Mouse (Mus musculus): ENCODE results near the gene Olfr545. TPM values are rescaled to one million over a fixed set of nuclear protein-coding genes. Genes with fewer than 3 reads are reported as not detected.
"Not testable (repeated sequence)": the region's sequence is repeated elsewhere in the genome, so short reads cannot be mapped to it uniquely, and the experiment has no call there.

The Olfr545 gene
- polyA plus RNA-seq, 1 experiment = not detected

DNA sequence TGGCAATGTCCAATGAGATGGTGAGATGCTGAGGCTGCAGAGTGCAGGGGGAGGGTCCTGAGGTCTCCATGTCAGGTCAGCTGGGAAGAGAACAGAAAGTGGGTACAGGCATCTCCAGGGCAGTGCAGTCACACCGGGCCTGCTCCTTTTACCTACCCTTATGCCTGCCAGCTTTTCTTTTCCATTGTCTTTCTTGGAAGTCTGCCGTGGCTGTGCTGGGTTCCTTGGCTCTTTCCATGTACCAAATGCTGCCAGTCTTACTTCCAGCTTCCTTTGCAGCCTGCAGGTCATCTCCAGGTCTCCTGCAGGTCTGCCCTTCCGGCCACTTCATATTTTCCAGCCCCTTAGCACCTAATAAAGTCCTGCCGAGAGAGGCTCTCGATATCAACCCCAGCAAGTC lies 2.6 kb upstream of the Olfr545 start:
- H3K4me2 ChIP-seq (ENCODE audit: low read depth) = no peak overlapping the region
- no peak overlapping the region for H3ac ChIP-seq (ENCODE audit: control insufficient read depth, insufficient read length)
- H3K79me2 ChIP-seq (ENCODE audit: control insufficient read depth, insufficient read depth) = no peaks in the 10 kb centered on the region
- no peak for TF ChIP-seq POLR2AphosphoS2 (IDR thresholded peaks at IDR 0.05; ENCODE audit: insufficient read length, low read depth)
- TF ChIP-seq E2F4 (IDR thresholded peaks at IDR 0.05; ENCODE audit: insufficient read depth) = no peak
- TF ChIP-seq CEBPB (IDR thresholded peaks at IDR 0.05; ENCODE audit: insufficient read depth, poor library complexity, severe bottlenecking) = no peak
- no peak for TF ChIP-seq MYOD1 (IDR thresholded peaks at IDR 0.05; ENCODE audit: control insufficient read depth in 1 of 3, insufficient read length in 2 of 3, low read depth in 2 of 3)
- no peak for TF ChIP-seq POLR2A (IDR thresholded peaks at IDR 0.05; ENCODE audit: insufficient read length, low read depth)
- no peak for TF ChIP-seq MYOG (IDR thresholded peaks at IDR 0.05; ENCODE audit: control insufficient read depth in 1 of 3, insufficient read depth in 1 of 3, insufficient read length in 2 of 3, low read depth in 2 of 3)
- TF ChIP-seq USF1 (IDR thresholded peaks at IDR 0.05; ENCODE audit: low read depth) = no peak
- H3K27me3 ChIP-seq (ENCODE audit: control insufficient read depth, insufficient read depth, insufficient read length) = no peaks in the 10 kb centered on the region
- no peak overlapping the region for H3K4me3 ChIP-seq
- H3K36me3 ChIP-seq (ENCODE audit: control insufficient read depth, insufficient read depth) = no peaks in the 10 kb centered on the region

DNA sequence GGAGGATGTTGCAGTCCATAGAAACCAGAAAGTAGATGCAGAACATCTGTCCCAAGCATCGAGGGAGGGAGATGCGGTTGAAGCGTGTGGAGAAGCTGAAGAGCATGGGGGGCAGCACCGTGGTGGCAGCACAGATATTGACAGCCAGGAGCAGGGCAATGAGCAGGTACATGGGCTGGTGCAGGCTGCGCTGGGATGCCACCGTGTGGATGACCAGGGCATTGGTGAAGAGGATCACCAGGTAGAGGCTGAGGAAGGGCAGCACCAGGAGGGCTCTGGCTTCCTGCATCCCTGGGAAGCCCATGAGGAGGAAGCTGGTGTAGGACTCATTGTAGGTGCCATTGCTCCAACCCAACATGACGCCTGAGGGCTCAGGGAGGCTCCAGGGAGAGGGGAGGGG lies 5.0 kb downstream of the Olfr545 start:
- H3K27me3 ChIP-seq (ENCODE audit: control insufficient read depth, insufficient read depth, insufficient read length); H3K36me3 ChIP-seq (ENCODE audit: control insufficient read depth, insufficient read depth); H3ac ChIP-seq (ENCODE audit: control insufficient read depth, insufficient read length); H3K4me3 ChIP-seq; H3K79me2 ChIP-seq (ENCODE audit: control insufficient read depth, insufficient read depth); H3K4me2 ChIP-seq (ENCODE audit: low read depth): not testable (repeated sequence)

- Histone ChIP-seq H3K27me3 (ENCODE audit: control insufficient read depth, insufficient read depth, insufficient read length) (no peaks in the 10 kb centered on the region), H3K4me2 (ENCODE audit: low read depth) (no peak within 1 kb of the TSS), H3ac (ENCODE audit: control insufficient read depth, insufficient read length) (no peak within 1 kb of the TSS), H3K79me2 (ENCODE audit: control insufficient read depth, insufficient read depth) (no peaks in the 10 kb centered on the region), H3K4me3 (no peak within 1 kb of the TSS), H3K36me3 (ENCODE audit: control insufficient read depth, insufficient read depth) (no peaks in the 10 kb centered on the region)
- TF ChIP-seq CEBPB (IDR thresholded peaks at IDR 0.05; ENCODE audit: insufficient read depth, poor library complexity, severe bottlenecking) = no peak
- no peak for TF ChIP-seq TCF3 (IDR thresholded peaks at IDR 0.05; ENCODE audit: insufficient read length, low read depth)
- TF ChIP-seq USF1 (IDR thresholded peaks at IDR 0.05; ENCODE audit: low read depth) = no peak
- TF ChIP-seq MYOG (IDR thresholded peaks at IDR 0.05; ENCODE audit: control insufficient read depth in 1 of 3, insufficient read depth in 1 of 3, insufficient read length in 2 of 3, low read depth in 2 of 3) = no peak
- no peak for TF ChIP-seq MAX (IDR thresholded peaks at IDR 0.05; ENCODE audit: low read depth)
- no peak for TF ChIP-seq POLR2AphosphoS2 (IDR thresholded peaks at IDR 0.05; ENCODE audit: insufficient read length, low read depth)
- no peak for TF ChIP-seq TCF12 (IDR thresholded peaks at IDR 0.05; ENCODE audit: insufficient read depth, poor library complexity, severe bottlenecking)
- TF ChIP-seq E2F4 (IDR thresholded peaks at IDR 0.05; ENCODE audit: insufficient read depth) = no peak
- no peak for TF ChIP-seq POLR2A (IDR thresholded peaks at IDR 0.05; ENCODE audit: insufficient read length, low read depth)
- no peak for TF ChIP-seq REST (IDR thresholded peaks at IDR 0.05; ENCODE audit: insufficient read depth, insufficient read length)
- TF ChIP-seq SRF (IDR thresholded peaks at IDR 0.05; ENCODE audit: control insufficient read depth, insufficient read length, low read depth) = no peak
- no peak for TF ChIP-seq MYOD1 (IDR thresholded peaks at IDR 0.05; ENCODE audit: control insufficient read depth in 1 of 3, insufficient read length in 2 of 3, low read depth in 2 of 3)
Measured at GRCm38 (mm10) chr7:102488161-102488560, 11.2 kb downstream of the Olfr545 start, which contains the start of gene Olfr544. Olfr544 (minus strand) TSS chr7:102488313.

GRCm38 (mm10) chr7:102486105-102486504 lies 13.3 kb downstream of the Olfr545 start:
- no peak overlapping the region for H3ac ChIP-seq (ENCODE audit: control insufficient read depth, insufficient read length)
- no peaks in the 10 kb centered on the region for H3K79me2 ChIP-seq (ENCODE audit: control insufficient read depth, insufficient read depth)
- no peaks in the 10 kb centered on the region for H3K27me3 ChIP-seq (ENCODE audit: control insufficient read depth, insufficient read depth, insufficient read length)
- no peak overlapping the region for H3K4me3 ChIP-seq
- TF ChIP-seq E2F4 (IDR thresholded peaks at IDR 0.05; ENCODE audit: insufficient read depth) (no peak), MYOD1 (IDR thresholded peaks at IDR 0.05; ENCODE audit: control insufficient read depth in 1 of 3, insufficient read length in 2 of 3, low read depth in 2 of 3) (no peak), MAX (IDR thresholded peaks at IDR 0.05; ENCODE audit: low read depth) (no peak), CEBPB (IDR thresholded peaks at IDR 0.05; ENCODE audit: insufficient read depth, poor library complexity, severe bottlenecking) (no peak), SRF (IDR thresholded peaks at IDR 0.05; ENCODE audit: control insufficient read depth, insufficient read length, low read depth) (no peak)
- no peak overlapping the region for H3K4me2 ChIP-seq (ENCODE audit: low read depth)
- no peaks in the 10 kb centered on the region for H3K36me3 ChIP-seq (ENCODE audit: control insufficient read depth, insufficient read depth)

GRCm38 (mm10) chr7:102484766-102485165 lies 14.6 kb downstream of the Olfr545 start:
- H3K4me2 ChIP-seq (ENCODE audit: low read depth); H3K4me3 ChIP-seq; H3K36me3 ChIP-seq (ENCODE audit: control insufficient read depth, insufficient read depth); H3ac ChIP-seq (ENCODE audit: control insufficient read depth, insufficient read length); H3K27me3 ChIP-seq (ENCODE audit: control insufficient read depth, insufficient read depth, insufficient read length); H3K79me2 ChIP-seq (ENCODE audit: control insufficient read depth, insufficient read depth): not testable (repeated sequence)

DNA sequence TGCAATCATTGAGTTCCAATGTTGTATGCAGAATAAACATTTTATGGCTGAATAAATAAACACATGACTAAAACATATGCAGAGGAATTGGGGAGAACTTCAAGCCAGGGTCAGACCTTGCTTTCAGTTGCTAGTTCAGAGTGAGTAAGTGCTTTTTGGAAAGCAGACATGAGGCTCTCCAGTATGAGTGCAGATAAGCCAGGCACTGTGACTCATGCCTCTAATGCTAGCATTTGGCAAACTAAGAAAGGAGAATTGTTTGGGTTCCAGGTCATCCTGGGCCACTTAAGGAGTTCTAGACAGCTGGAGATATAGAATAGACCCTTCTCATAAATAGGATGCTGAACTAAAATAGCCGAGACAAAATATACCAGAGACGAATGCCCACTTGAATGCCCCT lies 15.7 kb downstream of the Olfr545 start:
- Histone ChIP-seq H3K36me3 (ENCODE audit: control insufficient read depth, insufficient read depth) (no peaks in the 10 kb centered on the region), H3K4me3 (no peak overlapping the region)

More for the DNA sequence above, 15.7 kb downstream of the Olfr545 start:
- Histone ChIP-seq H3K4me2 (ENCODE audit: low read depth) (no peak overlapping the region), H3K79me2 (ENCODE audit: control insufficient read depth, insufficient read depth) (no peaks in the 10 kb centered on the region), H3K27me3 (ENCODE audit: control insufficient read depth, insufficient read depth, insufficient read length) (no peaks in the 10 kb centered on the region), H3ac (ENCODE audit: control insufficient read depth, insufficient read length) (no peak overlapping the region)
- no peak for TF ChIP-seq E2F4 (IDR thresholded peaks at IDR 0.05; ENCODE audit: insufficient read depth)
- no peak for TF ChIP-seq SRF (IDR thresholded peaks at IDR 0.05; ENCODE audit: control insufficient read depth, insufficient read length, low read depth)
- TF ChIP-seq MYOG (IDR thresholded peaks at IDR 0.05; ENCODE audit: control insufficient read depth in 1 of 3, insufficient read depth in 1 of 3, insufficient read length in 2 of 3, low read depth in 2 of 3) = no peak
- TF ChIP-seq TCF3 (IDR thresholded peaks at IDR 0.05; ENCODE audit: insufficient read length, low read depth) = no peak
- no peak for TF ChIP-seq CEBPB (IDR thresholded peaks at IDR 0.05; ENCODE audit: insufficient read depth, poor library complexity, severe bottlenecking)
- no peak for TF ChIP-seq MAX (IDR thresholded peaks at IDR 0.05; ENCODE audit: low read depth)
- TF ChIP-seq POLR2AphosphoS2 (IDR thresholded peaks at IDR 0.05; ENCODE audit: insufficient read length, low read depth) = no peak
- TF ChIP-seq TCF12 (IDR thresholded peaks at IDR 0.05; ENCODE audit: insufficient read depth, poor library complexity, severe bottlenecking) = no peak
- no peak for TF ChIP-seq REST (IDR thresholded peaks at IDR 0.05; ENCODE audit: insufficient read depth, insufficient read length)
- no peak for TF ChIP-seq USF1 (IDR thresholded peaks at IDR 0.05; ENCODE audit: low read depth)
- no peak for TF ChIP-seq POLR2A (IDR thresholded peaks at IDR 0.05; ENCODE audit: insufficient read length, low read depth)
- TF ChIP-seq MYOD1 (IDR thresholded peaks at IDR 0.05; ENCODE audit: control insufficient read depth in 1 of 3, insufficient read length in 2 of 3, low read depth in 2 of 3) = no peak
